Mouse (Mus musculus): ENCODE data around the gene Cacng4.

Gene Cacng4

DNA sequence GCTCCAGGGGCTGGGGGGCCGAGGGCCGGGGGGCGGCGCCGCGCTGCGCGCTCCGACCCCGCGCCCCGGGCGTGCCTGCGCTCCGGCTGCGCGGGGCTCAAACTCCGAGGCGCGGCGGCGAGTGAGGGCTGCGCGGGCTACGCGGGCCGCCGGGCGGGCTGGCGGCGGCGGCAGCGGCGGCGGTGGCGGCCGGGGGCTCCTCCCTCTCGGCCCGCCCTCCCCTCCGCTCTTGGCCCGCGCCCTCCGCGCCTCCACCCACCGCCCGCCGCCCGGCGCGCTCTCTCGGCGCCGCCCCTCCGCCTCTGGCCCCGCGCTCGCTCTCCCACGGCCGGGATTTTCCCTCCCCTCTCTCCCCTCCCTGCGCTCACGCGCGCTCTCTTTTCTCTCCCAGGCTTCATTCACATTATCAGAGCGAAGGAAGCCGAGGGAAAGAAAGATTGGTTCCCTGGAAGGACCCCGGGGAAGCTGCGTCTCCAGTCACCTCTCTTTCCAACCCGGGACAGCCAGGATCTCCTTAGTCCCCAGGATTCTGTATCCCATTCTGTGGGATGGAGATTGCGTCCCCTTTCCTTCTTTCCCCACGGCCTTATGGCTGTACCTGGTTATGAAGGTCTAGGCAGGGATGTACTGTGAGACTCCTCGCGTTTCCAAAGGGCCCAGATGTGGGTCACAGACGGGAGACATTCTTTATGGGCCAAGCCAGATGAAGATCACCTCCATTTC is at the start of gene Cacng4:
Gene Cacng4 (minus strand): TSS at position 11 of the 723 bp plus-strand sequence.
- no peak for DNase-seq (ENCODE audit: low read depth in 2 of 2, low spot score in 2 of 2)

DNA sequence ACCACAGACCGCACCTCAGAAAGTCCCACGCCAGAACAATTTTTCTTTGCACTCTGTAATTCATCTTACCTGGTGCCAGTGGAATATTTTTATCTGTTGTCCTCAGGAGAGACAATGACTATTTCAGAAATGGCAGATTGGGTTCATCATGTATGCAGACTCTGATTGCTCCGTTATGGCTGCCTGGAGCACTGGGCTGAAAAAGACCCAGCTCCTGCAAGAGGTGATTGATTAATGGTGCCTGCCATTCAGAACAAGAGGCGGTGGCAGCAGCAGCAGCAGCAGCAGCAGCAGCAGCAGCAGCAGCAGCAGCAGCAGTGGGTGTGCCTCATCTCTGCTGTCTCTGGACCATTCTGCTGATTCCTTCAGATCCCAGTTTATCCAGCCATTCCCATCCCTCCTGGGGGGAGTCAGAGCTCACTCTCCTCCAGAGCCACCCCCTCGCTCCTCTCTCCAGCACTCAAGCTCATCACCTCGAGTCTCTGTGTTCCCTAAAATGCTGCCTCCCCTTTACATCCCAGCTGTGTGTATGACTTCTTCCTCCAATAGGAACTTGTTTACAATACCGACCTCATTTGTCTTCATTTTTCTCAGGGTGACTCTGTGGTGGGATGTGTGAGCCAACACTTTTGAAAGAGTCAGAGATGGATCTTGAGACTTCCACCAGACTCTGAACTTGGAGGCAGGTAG is 39.1 kb upstream of the Cacng4 start:
- no peak for DNase-seq (ENCODE audit: low read depth in 2 of 2, low spot score in 2 of 2)

DNA sequence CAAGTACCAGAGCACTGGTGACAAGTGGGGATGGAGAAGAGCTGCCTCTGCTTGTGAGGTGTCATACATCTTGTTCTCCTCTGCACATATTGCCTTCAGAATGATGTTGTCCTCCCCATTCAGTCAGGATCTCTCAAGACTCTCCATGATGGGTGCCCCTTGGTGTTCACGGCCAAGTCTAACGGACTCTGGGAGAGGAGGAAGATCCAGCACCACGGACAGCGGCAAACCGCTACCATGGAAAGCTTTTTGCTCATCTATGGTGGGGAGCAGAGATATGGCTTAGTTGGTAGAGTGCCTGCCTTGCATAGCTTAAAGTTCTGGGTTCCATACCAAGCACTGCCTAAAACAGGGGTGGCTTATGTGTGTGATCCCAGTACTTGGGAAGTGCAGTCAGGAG is 22.8 kb upstream of the Cacng4 start:
- no peak for DNase-seq (ENCODE audit: low read depth in 2 of 2, low spot score in 2 of 2)

- DNase-seq (ENCODE audit: low read depth in 2 of 2, low spot score in 2 of 2): no peak
Measured at GRCm38 (mm10) chr11:107812941-107813648, 18.7 kb upstream of the Cacng4 start.

- no peak for DNase-seq (ENCODE audit: low read depth in 2 of 2, low spot score in 2 of 2)
Measured at GRCm38 (mm10) chr11:107812429-107812828, 18.1 kb upstream of the Cacng4 start.

DNA sequence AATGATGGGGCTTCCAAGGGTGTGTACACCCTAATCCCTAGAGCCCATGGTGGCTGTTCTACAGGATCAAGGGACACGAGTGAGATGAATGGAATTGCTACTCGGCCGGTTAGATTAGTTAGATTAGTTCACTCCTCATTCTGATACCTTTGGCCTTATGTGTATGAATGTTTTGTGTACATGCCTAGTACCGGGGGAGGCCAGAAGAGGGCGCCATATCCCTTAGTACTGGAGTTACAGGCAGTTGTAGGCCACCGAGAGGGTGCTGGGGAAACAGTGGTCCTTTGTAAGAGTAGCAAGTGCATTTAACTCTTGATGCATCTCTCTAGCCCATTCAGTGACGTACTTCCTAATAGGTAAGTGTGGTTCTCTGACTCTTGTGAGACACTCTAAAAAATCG is 14.2 kb upstream of the Cacng4 start:
- DNase-seq (ENCODE audit: low read depth in 2 of 2, low spot score in 2 of 2): peak in 1 of 2 experiments; percentile 23

- no peak for DNase-seq (ENCODE audit: low read depth in 2 of 2, low spot score in 2 of 2)
Measured at GRCm38 (mm10) chr11:107806058-107806457, 11.7 kb upstream of the Cacng4 start.

- no peak for DNase-seq (ENCODE audit: low read depth in 2 of 2, low spot score in 2 of 2)
Measured at GRCm38 (mm10) chr11:107801946-107802345, 7.6 kb upstream of the Cacng4 start.

DNA sequence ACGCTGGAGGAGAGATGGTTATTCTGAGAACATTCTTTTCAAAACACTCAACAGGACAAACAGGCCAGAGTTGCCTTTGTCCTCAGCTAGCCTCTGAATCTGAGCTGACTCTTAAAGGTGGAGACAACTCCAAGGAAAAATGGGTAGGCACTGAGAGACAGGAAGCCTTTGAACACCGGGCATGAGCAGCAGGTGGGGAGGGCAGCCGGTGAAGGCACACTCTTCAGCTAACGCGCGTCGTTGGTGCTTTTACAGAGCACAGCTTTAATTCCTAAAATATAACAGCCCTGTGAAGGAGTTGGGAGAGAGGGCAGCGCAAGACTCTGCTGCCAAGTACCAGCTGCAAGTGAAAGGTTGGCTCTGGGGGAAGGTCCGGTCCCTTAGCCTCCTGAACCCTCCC is 5.0 kb upstream of the Cacng4 start:
- no peak for DNase-seq (ENCODE audit: low read depth in 2 of 2, low spot score in 2 of 2)

GRCm38 (mm10) chr11:107796346-107796745 is 2.0 kb upstream of the Cacng4 start:
- no peak for DNase-seq (ENCODE audit: low read depth in 2 of 2, low spot score in 2 of 2)

DNA sequence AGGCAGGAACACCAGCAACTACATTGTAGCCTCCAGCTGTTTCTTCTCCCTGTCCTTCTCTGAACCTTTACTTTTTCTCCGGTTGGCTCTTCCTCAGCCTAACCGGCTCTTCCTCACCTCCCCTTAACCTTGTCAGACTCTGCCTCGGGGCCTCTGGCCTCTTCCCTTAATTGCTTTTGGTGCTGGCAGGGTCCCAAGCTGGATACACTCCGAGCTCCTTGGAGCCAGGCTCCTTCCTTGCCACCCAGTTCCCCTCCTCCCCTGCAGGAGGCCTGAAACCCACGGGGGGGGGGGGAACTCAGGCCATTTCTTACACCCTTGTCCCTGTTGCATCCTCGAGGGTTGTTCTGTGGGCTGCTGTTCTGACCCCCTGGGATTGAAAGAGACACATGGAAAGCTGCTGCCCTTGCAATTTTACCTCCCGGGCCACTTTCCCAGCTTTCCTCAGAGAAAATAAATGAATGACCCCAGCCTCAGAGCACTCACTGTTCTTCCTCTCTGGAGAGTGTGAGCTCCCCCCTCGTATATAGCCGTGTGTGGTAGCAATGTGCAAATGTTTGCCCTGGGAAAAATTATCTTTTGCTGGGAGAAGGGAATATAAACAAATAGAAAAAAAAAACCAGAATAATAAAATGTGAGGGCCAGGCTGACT is 1.2 kb upstream of the Cacng4 start:
- no peak for DNase-seq (ENCODE audit: low read depth in 2 of 2, low spot score in 2 of 2)

DNA sequence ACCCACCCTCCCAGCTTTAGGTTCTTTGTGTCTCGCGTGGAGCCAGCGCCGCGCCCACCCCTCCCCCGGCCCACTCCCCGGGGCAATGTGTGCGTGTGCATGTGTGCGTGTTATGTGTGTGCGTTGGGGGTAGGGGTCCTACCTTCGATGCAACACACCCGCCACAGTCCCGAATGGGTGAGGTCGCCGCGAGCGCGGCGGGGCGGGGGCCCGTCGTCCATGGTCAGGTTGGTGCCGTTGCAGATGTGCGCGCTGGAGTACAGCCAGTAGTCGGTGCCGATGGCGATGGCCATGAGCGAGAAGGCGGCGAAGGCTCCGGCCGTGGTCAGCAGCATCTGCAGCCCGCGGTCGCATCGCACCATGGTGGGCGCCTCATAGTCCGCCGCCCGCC is 259 bp downstream of the Cacng4 start:
- DNase-seq (ENCODE audit: low read depth in 2 of 2, low spot score in 2 of 2): no peak

DNA sequence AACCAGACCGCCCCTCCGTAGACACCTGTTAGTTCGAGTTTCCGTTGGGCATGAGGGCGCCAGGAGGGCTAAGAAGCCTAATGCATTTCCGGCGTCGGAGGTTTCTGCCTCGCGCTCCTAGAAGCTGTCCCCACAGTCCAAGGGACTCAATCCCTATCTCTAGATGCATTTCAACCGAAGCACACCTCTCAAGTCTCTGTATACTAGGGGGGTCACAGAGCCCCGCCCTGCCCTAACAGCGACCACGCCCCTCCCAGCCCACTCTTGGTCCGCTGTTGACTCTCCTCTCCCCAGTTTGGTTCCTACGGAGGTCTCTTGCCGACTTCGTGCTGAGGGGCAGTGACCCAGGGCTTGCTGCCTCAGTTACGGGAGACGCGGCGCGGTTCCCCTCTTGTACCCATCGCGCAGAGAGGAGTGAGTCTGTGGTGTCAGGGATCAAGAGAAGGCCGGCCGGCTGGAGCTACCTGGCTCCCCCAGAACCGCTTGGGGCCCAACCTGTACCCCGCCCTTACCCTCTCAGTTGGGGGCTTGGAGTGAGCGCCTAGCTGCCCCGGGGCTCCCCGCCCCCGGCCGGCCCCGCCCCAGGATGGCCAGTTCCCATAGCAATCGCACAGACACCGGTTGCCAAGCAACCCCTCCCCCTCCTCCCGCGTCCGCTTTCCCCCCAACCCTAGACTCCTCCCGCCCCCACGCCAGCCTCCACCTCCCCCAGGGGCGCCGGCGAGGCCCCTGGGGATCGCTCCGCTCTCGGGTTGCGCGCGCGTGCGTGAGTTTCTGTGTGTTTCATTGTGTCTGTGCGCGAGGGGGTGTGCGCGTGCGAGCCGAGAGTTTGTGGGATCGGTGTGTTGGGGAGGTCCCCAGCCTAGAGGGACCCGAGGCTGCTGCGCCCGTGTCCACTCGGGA is 906 bp downstream of the Cacng4 start:
- DNase-seq (ENCODE audit: low read depth in 2 of 2, low spot score in 2 of 2): no peak

DNA sequence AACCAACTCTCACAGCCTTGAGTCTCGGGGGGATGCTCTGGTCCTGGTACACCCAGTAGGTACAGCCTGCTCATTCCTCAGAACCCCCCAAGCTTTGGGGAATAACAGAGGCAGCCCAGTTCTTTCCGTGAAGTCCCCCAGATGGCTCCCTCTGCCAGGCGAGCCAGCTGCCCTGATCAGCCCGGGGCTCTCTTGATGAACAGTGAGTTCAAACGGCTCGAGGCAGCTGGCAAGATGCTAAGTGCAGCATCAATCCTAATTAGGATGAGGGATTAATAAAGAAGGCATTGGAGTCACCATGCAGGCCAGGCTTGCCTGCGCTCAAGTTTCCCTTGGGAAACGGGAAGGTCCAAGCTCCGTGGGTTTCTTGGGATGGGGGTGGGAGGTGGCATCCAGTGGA is 2.2 kb downstream of the Cacng4 start:
- DNase-seq (ENCODE audit: low read depth in 2 of 2, low spot score in 2 of 2): no peak

DNA sequence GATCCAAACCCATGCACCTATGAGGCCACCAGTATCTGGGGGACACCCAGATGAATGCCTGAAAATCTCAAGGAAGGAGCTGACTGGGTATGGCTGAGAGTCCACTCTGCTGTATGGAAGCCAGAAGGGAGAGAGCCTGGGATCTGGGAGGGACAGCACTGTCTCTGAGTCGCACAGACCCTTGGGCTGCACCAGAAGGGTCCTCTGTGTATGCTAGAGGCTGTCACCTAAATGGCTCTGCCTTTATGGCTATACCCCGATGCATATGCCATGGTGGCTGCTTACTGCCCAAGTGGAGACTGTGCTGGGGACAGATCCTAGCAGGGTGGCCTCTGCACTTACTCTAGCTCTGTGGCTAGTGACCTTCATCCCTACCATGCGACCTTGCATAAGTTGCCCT is 8.6 kb downstream of the Cacng4 start:
- DNase-seq (ENCODE audit: low read depth in 2 of 2, low spot score in 2 of 2): no peak

GRCm38 (mm10) chr11:107785288-107785687 is 9.1 kb downstream of the Cacng4 start:
- no peak for DNase-seq (ENCODE audit: low read depth in 2 of 2, low spot score in 2 of 2)

GRCm38 (mm10) chr11:107783861-107784754 is 10.2 kb downstream of the Cacng4 start:
- no peak for DNase-seq (ENCODE audit: low read depth in 2 of 2, low spot score in 2 of 2)

GRCm38 (mm10) chr11:107782591-107782990 is 11.8 kb downstream of the Cacng4 start:
- DNase-seq (ENCODE audit: low read depth in 2 of 2, low spot score in 2 of 2): no peak

DNA sequence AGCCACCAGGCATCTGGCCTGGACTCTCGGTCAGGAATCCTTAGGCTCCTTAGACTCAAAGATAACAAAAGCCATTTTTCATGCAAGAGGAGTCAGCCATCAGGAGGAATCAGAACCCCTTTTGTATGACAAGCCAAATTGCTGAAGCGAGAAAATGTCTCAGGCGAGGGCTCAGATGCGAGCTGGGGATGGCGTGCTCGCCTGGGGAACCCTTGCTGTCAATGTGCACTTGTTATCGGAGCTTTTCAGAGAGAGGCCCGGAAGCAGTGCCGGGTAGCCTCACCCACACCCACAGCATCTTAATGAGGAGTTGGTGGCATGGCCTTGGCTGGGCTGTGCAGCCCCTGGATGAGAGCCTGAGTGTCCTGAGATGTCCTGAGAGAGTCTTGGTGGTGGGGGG is 15.5 kb downstream of the Cacng4 start:
- no peak for DNase-seq (ENCODE audit: low read depth in 2 of 2, low spot score in 2 of 2)

DNA sequence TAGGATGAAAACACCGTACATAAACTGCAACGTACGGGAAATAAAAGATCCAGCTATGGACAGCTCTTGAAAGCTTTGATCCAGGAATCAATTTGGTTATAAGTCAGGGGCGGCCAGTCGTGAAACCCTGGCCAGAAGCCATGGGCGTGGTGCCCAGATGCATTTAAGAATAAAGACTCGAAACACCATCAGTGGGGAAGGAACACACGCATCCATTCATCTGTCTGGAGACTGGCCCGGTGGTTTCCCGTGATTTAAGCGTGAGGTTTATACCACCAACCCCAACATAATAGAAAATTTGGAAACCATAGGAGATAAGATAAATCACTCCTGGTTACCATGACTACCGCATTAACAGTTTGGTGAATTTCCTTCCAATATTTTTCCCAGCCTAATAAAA is 16.9 kb downstream of the Cacng4 start:
- DNase-seq (ENCODE audit: low read depth in 2 of 2, low spot score in 2 of 2): no peak

All from CD8-positive naive resting alpha-beta T cell, adult 2 months (primary cell).